Mouse (Mus musculus): ENCODE measurements around the gene Fancc.

- no peak for TF ChIP-seq USF1 (IDR thresholded peaks at IDR 0.05; ENCODE audit: low read depth)
- TF ChIP-seq POLR2A (IDR thresholded peaks at IDR 0.05; ENCODE audit: insufficient read length, low read depth), result no peak
- no peak for TF ChIP-seq SRF (IDR thresholded peaks at IDR 0.05; ENCODE audit: control insufficient read depth, insufficient read length, low read depth)
Measured at GRCm38 (mm10) chr13:63250441-63250980, 246.6 kb downstream of the Fancc start.

Measured in myocyte (in vitro differentiated cells).